Mouse (Mus musculus) right cerebral cortex, postnatal 36 days (tissue): ENCODE data around the gene Fbxo34.
"Not testable (repeated sequence)": the region's sequence is repeated elsewhere in the genome, so short reads cannot be mapped to it uniquely, and the experiment has no call there.

Experiments
- DNase-seq, 2 experiments: peaks; one replicate each; pipeline ENCODE4 v3.0.0; 2022; ENCODE audit warnings: low spot score in 2 of 2, mixed read lengths in 1 of 2

Gene Fbxo34

DNA sequence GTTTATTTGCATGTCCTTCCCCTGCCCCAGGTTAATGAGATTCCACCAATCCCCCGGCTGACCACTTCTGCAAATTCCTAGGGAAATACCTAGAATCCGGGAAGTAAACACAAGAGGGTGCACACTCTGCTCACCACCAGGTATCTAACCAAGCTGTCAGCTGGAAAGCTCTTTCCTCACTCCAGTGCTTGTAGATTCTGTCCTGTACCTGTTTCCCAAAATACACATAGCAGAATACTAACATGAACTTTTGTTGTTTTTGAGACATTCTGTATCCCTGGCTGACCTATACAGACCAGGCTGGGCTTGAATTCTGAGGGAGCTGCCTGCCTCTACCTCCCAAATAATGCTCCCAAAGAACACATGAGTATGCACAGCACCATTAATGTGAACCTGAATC, 110.5 kb downstream of the Fbxo34 start:
- DNase-seq = no peak

- no peak for DNase-seq
Measured at GRCm38 (mm10) chr14:47562530-47562929, 112.3 kb downstream of the Fbxo34 start.

DNA sequence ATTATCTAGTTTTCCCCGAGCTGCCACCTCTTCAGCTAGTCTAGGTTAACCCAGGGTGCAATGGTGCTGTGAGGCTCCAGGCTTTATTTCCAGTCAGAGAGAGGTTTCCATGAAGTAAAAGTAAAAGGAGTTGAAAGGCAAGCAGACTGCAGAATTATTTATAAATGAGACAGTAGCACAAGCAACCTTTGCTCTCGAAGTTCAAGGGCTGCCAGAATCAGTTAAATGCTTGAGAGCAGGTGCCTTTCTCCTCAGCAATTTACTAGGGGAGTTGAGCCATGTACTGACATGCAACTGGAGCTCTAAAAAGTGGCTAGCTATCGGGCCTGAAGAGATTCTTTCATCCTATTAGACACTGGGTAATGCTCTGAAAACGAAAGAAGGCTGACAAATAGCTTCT, 112.9 kb downstream of the Fbxo34 start:
- DNase-seq = no peak

DNA sequence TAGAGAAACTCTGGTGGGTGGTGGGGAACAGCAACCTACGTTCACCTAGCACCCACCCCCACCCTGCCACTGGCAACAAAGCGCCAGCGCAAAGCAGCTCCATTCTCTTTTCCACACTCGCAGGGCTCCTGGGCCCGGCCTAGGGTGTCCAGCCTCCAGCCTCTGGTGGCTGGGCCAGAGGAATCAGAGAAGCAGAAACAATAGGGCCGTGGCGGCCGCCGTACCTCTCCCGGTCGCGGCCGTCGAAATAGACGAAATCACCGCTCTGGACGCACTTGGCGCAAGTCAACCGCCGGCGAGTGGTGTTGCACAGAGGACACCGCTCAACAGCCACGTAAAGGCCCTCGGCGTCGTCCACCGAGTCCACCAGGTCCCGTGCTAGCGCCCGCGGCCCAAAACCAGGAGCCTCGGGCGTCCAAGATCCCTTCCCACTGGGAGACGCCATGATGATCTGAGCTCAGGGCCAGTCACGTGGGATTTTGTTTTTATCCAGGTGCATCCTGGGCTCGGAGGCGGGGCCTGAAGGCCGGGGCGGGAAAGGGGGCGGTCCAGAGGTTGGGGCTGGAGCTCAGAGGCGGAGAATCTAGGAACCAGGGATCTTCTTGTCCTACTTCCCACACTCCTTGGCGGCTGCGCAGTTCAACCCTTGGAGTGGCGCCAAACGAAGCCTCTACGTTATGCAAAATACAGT, 117.9 kb downstream of the Fbxo34 start:
- peak; percentile 94 for DNase-seq

DNA sequence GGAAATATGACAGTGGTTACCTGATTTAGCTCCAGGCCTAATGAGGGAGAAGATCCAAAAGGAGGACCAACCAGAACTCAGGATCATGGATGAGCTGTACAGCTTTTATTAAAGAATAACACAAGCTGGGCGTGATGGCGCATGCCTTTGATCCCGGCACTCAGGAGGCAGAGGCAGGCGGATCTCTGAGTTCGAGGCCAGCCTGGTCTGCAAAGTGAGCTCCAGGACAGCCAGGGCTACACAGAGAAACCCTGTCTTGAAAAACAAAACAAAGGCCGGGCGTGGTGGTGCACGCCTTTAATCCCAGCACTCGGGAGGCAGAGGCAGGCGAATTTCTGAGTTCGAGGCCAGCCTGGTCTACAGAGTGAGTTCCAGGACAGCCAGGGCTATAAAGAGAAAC, 120.3 kb downstream of the Fbxo34 start, which contains the start of gene Atg14:
TSS of gene Atg14 (minus strand) at position 101 of the 400 bp plus-strand sequence.
- DNase-seq = not testable (repeated sequence)

GRCm38 (mm10) chr14:47572707-47573106, 122.5 kb downstream of the Fbxo34 start:
- no peak for DNase-seq

DNA sequence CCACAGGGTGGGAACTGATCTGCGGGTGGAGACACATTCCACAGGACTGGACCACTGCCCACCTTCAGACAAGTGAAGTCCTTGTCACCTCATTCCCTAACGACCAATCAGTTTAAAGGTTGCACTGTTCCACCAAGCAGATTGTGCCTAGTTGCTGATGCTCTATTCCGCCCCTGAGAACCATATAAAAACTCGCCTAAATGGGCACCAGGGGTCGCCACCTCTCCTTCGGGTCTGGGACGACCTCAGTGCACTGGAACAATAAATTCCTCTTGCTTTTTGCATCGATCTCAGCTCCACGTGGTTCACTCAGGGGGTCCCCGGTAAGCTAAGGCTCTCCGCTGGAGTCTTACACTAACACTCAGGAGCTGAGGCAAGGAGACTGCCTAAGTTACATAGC, 124.5 kb downstream of the Fbxo34 start:
- no peak for DNase-seq

GRCm38 (mm10) chr14:47576687-47577086, 126.5 kb downstream of the Fbxo34 start:
- no peak for DNase-seq

- DNase-seq = no peak
Measured at GRCm38 (mm10) chr14:47578086-47578485, 127.9 kb downstream of the Fbxo34 start.

GRCm38 (mm10) chr14:47581280-47581679, 131.1 kb downstream of the Fbxo34 start:
- DNase-seq = no peak
